Mouse (Mus musculus): Measurements from ENCODE around the gene Dnaaf5.

DNA sequence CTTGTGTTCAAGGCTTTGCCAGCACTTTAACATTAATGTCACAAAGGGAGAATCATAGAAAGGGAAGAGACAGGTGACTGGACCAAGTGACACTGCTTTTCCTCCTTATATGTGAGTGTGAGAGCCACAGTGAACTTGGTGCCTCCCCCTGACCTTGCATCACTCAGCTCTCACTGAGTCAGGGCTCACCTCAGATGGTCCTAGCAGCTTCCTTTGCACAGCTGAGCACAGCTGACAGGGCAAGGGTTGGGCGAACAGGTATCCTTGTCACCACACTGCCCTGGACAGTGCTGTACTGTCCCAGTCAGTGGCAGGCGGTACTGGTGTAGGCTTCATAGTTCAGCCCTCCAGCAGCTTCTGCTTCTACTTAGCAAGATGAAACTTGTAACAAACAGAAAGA, 77.6 kb downstream of the Dnaaf5 start:
- no peak for TF ChIP-seq POLR2A (IDR thresholded peaks at IDR 0.05; ENCODE audit: borderline replicate concordance, extremely low read depth, insufficient read depth, insufficient read length, poor library complexity, severe bottlenecking)
- no peak for TF ChIP-seq CTCF (IDR thresholded peaks at IDR 0.05; ENCODE audit: borderline replicate concordance, extremely low read depth, insufficient read depth, insufficient read length)
